Mouse (Mus musculus) stomach, embryonic 16.5 days (tissue): ENCODE measurements at regions not wholly inside any gene's neighbourhood (a gene's known extent, or its start where the extent isn't known, plus 50 kb on each side); places are given as distances from the start of the nearest gene placed in this dataset.

ENCODE experiments used
- ATAC-seq: fragments of 200-750 bp; cut with Nextera tagmentation; 2 replicates; pipeline ENCODE4 v1.8.0; 2017; ENCODE audit warnings: moderate number of reproducible peaks, moderate TSS enrichment; ENCODE audit not compliant: insufficient read depth, low FRiP score
- H3K27ac ChIP-seq: fragments of 300-500 bp; sonication (generic); 2 replicates; pipeline ENCODE4 v1.5.1; 2014; ENCODE audit warnings: low read length
- H3K27me3 ChIP-seq: fragments of 300-500 bp; sonication (generic); 2 replicates; pipeline ENCODE4 v1.6.1; 2014; ENCODE audit warnings: low read length, control low read depth, mixed read lengths; ENCODE audit not compliant: control insufficient read depth, insufficient read depth
- H3K36me3 ChIP-seq: fragments of 300-500 bp; sonication (generic); 2 replicates; pipeline ENCODE4 v1.6.1; 2014; ENCODE audit warnings: low read length; ENCODE audit not compliant: control insufficient read depth, insufficient read depth
- H3K4me1 ChIP-seq: fragments of 300-500 bp; sonication (generic); 2 replicates; pipeline ENCODE4 v1.6.1; 2014; ENCODE audit warnings: low read length, control low read depth, mixed read lengths; ENCODE audit not compliant: control insufficient read depth, insufficient read depth
- H3K4me2 ChIP-seq: fragments of 300-500 bp; sonication (generic); 2 replicates; pipeline ENCODE4 v1.6.1; 2014; ENCODE audit warnings: low read depth, low read length, mixed read lengths
- H3K4me3 ChIP-seq: fragments of 300-500 bp; sonication (generic); replicated peaks from 2 replicates; pipeline ENCODE4 v1.5.1; 2014; ENCODE audit warnings: mild to moderate bottlenecking, low read length
- H3K9ac ChIP-seq: fragments of 300-500 bp; sonication (generic); 2 replicates; pipeline ENCODE4 v1.6.1; 2014; ENCODE audit warnings: low read length
- H3K9me3 ChIP-seq: fragments of 300-500 bp; sonication (generic); replicated peaks from 2 replicates; pipeline ENCODE4 v1.6.1; 2016; ENCODE audit warnings: low read length, control low read depth; ENCODE audit not compliant: control insufficient read depth
- WGBS: fragments of 180-500 bp; shearing (Covaris S2); extraction: QIAGEN DNeasy Blood & Tissue Kit; methylation state at CpG from one replicate; pipeline ENCODE4 v1.1.7; 2014; 5-methylcytosine and 5-hydroxymethylcytosine counted together

DNA sequence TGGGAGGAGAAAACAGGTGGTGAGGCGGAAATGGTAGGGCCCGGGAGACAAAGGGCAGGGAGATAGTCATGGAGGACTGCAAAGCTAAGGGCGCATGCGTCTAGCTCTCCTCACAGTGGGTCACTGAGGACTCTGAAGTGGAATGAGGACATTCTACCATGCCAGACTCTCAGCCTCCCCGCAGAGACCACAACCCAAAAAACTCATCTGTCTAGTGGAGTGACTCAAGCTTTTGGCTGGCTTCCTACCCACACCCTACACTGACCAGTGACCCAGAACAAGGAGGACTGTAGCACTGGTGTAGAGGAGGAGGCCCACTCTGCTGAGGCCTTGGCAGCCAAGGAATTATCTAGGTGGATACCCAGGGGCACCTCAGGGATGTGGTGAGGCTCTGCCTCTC, 55.0 kb upstream of the Cdon start:
- Histone ChIP-seq H3K4me2 (no peak overlapping the region), H3K27me3 (no peaks in the 10 kb centered on the region), H3K4me1 (peaks cover 4% of the 10 kb centered on the region), H3K27ac (no peak overlapping the region), H3K9me3 (no peaks in the 10 kb centered on the region), H3K36me3 (no peaks in the 10 kb centered on the region), H3K9ac (no peak overlapping the region), H3K4me3 (no peak overlapping the region)
- no peak for ATAC-seq
- 92% methylated on average over 5 of the region's 5 CpGs for WGBS

DNA sequence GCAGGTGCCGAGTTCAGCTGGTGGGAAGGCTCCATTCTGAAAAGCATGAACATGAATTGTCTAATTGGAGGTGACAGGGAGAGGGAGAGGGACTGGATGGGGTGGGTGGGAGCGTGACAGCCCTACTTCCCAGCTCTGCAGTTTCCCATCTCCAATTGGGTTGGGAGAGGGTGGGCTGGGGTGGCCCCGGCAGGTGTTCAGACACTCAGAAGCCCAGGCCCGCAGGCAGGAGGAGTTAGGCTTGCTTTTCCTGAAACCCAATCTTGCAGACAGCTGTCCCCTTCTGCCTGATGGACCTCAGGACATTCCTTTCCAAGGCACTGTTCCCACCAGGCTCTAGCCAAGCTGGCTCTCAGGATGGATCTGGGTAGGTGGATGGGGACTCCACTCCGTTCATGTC, 51.9 kb upstream of the Cdon start:
- no peak for ATAC-seq
- H3K4me1 ChIP-seq = no peaks in the 10 kb centered on the region
- no peaks in the 10 kb centered on the region for H3K9me3 ChIP-seq
- no peak overlapping the region for H3K9ac ChIP-seq
- no peak overlapping the region for H3K4me3 ChIP-seq
- no peaks in the 10 kb centered on the region for H3K36me3 ChIP-seq
- no peak overlapping the region for H3K27ac ChIP-seq
- H3K4me2 ChIP-seq = no peak overlapping the region
- 67% methylated on average over 5 of the region's 5 CpGs for WGBS
- no peaks in the 10 kb centered on the region for H3K27me3 ChIP-seq

DNA sequence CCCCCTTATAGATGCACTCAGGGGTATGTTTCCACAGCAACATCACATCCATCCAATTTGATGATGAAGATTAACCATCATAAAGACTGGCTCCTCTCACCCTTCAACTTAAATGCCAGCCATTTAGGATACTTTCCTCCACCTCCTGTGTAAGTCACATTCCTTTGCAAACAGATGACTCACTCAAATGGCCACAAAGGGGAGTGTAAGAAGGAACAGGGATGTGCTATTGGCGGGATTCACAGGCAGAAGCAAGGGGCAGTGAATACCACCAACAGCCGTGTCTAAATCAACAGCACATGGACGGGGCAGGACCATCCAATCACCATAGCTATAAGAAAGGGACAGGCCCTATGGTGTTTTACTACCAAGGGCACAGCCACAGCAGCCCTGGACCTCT, 50.9 kb upstream of the Cdon start:
- no peak overlapping the region for H3K9ac ChIP-seq
- no peaks in the 10 kb centered on the region for H3K4me1 ChIP-seq
- H3K4me2 ChIP-seq = no peak overlapping the region
- H3K4me3 ChIP-seq = no peak overlapping the region
- WGBS = 81% methylated on average over 3 of the region's 3 CpGs
- no peaks in the 10 kb centered on the region for H3K9me3 ChIP-seq
- H3K27ac ChIP-seq = no peak overlapping the region
- no peaks in the 10 kb centered on the region for H3K36me3 ChIP-seq
- ATAC-seq = no peak
- no peaks in the 10 kb centered on the region for H3K27me3 ChIP-seq

DNA sequence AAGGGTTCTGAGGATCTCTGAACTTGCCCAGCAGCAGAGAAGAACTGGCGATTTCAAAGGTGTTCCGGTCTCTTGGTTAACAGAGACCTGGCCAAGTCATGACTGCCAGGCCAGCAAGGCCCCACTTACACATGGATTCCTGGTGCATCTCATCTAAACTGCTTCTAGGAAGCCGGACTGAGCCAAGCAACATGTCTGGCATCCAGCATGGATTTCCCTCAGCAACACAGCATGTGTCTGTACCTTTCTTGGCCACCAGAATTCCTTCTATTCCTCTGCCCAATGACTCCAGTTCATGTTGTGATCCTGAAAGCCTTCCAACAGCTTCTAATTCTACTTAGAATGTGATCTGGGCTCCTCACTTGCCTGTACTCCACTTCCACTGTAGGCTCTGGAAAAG, 50.0 kb upstream of the Cdon start:
- no peak overlapping the region for H3K9ac ChIP-seq
- no peak overlapping the region for H3K4me3 ChIP-seq
- no peak overlapping the region for H3K27ac ChIP-seq
- H3K4me1 ChIP-seq = no peaks in the 10 kb centered on the region
- no peak overlapping the region for H3K4me2 ChIP-seq
- no peaks in the 10 kb centered on the region for H3K9me3 ChIP-seq
- WGBS = 85% methylated on average over 3 of the region's 3 CpGs
- H3K27me3 ChIP-seq = no peaks in the 10 kb centered on the region
- no peaks in the 10 kb centered on the region for H3K36me3 ChIP-seq
- ATAC-seq = no peak
